Mouse (Mus musculus) heart, postnatal 14 days (tissue): Measurements from ENCODE around the gene Lta. TPM values are rescaled to one million over a fixed set of nuclear protein-coding genes. Genes with fewer than 3 reads are reported as not detected.

Source experiments
- DNase-seq, 2 experiments: peaks; one replicate each; pipeline ENCODE4 v3.0.0; 2021 to 2022
- intact Hi-C: fragments of 180-260 bp; cut with DNase I; formaldehyde crosslinking; loops from one replicate; pipeline ENCODE4 v1.15.1; 2025
- total RNA-seq, 2 experiments: library from RNA; stranded (reverse); gene quantifications; 2 replicates each; pipeline ENCODE4 v1.2.3; 2021

Gene Lta
- total RNA-seq, 2 experiments from 2014 or later, result 0.20 TPM; not detected in 1

- intact Hi-C loops, result no loop called here
- DNase-seq, result peak; percentile 44 to 54
Measured at GRCm38 (mm10) chr17:35166352-35167035, 38.7 kb downstream of the Lta start.

DNA sequence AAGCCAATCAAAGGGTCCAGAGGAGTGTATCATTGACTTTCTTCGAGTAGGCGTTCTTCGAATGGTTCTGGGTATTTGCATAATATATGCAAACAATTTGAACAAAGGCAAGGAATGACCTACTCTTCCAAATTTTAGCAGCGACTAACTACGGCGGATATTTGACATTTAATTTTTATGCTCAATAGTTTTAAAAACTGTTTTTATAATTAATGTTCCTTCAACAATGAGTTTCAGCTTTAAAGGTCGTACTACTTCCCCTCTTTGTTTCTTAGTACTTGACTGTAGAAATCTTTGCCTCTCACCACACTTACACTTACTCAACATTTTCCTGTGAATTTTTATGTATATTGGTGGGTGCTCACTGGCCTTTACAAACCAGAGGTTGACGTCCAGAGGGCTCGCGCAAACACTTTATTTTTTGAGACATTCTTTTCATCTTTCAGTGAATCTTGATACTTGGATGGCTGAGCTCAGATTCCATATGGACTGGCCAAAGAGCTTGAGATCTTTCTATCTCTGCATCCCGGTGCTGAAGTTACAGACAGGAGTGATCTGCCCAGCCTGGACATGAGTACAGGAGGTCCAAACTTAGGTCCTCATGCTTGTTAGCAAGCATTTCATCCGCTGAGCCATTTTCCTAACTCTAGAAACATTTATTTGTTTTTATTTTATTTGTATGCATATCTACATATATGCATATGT, 39.5 kb downstream of the Lta start:
- DNase-seq, result no peak
- intact Hi-C loops, result no loop called here

- peak; percentile 96 to 97 for DNase-seq
- intact Hi-C loops, result loop anchor here (5.0 kb wide), 1 partner anchor 38 kb away; the partner anchor contains the start of gene D17H6S53E
Measured at GRCm38 (mm10) chr17:35164568-35165450, 40.3 kb downstream of the Lta start, which contains the start of gene Prrc2a. Prrc2a (minus strand) TSS chr17:35164897.

GRCm38 (mm10) chr17:35164218-35164567, 41.0 kb downstream of the Lta start:
- DNase-seq, result no peak
- intact Hi-C loops, result loop anchor here (5.0 kb wide), 1 partner anchor 37 kb away; the partner anchor contains the start of gene D17H6S53E

DNA sequence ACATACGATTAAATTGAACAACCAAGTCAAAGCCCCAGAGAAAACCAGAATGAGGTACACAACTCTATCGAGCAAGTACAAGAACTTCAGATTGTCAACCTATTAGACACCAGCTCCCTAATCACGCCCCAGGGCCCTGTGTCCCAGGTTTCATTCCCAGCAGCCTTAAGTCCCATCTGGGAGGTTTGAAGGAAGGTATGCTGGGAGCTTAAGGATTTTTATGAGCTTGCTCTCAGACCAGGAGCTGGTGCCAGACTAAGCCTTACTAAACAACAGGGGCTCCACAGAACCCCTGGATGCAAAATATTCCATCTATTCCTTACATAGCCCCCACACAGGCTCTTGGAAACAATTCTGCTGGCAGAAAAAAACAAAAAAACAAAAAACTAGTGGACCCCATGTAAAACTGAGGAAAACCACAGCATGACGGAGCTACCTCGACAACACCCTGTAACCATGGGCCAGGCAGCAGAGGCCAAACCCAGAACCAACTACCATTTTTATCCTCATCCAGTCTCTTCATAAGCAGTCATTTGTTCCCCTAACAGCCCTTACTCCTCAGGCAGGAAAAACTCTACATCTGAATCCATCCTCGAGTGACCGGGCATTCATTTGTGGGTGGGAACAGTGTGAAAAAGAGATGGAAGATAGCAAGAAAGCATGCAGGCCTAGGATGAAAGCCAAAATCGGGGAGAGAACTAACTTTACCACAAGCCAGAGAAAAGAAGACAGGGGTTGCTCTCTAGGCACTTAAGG, 41.6 kb downstream of the Lta start:
- DNase-seq, result no peak
- intact Hi-C loops, result loop anchor here (1.0 to 5.0 kb wide), 2 partner anchors 27 to 36 kb away; partner anchors contain the start of gene D17H6S53E

- DNase-seq, result peak in 1 of 2 experiments; percentile 51
- intact Hi-C loops, result loop anchor here (1.0 to 5.0 kb wide), 2 partner anchors 26 to 35 kb away; partner anchors contain the start of gene D17H6S53E
Measured at GRCm38 (mm10) chr17:35162730-35163129, 42.4 kb downstream of the Lta start.

- no peak for DNase-seq
- intact Hi-C loops, result loop anchor here (5.0 kb wide), 1 partner anchor 35 kb away; the partner anchor contains the start of gene D17H6S53E
Measured at GRCm38 (mm10) chr17:35162121-35162520, 43.0 kb downstream of the Lta start.

DNA sequence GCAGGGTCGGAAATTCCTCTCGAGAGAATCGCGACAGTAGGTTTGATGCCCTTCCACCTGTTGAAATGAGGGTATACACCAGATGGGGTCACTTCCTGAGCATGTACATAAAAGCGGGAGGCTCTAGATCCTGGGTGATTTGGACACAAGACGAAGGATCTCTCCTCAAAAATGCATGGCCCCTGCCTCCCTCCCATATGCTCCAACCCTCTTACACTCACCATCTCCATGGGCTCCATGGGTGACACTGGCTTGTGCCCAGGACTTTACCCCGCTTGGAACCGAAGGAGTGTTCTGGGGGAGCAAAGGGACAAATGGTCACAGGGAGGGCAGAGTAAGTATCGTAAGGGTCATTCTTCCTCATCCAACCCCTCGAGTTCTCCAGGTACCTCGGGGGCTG, 43.7 kb downstream of the Lta start:
- no peak for DNase-seq
- intact Hi-C loops, result loop anchor here (5.0 kb wide), 1 partner anchor 34 kb away; the partner anchor contains the start of gene D17H6S53E

DNA sequence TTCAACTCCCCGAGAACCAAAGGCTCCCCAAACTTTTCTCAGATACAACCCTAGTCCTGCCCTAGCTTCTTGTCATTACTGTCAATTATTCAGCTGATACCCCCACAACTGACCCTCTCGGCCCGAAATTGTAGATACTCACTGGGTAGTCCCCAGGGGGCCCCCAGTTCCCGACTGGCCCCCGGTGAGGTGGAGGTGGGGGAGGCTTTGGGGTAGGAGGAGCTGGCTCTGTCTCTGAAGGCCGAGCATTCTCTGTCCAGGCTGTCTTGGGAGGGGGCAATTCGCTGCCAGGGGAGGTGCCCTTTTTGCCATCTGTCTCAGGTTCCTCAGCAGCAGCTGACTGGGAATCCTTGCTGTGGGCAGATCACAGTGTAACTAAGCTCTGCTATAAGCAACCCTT, 45.5 kb downstream of the Lta start:
- DNase-seq, result no peak
- intact Hi-C loops, result loop anchor here (5.0 to 10.0 kb wide), 2 partner anchors 32 to 1045 kb away; partner anchors contain the start of genes D17H6S53E and H2-DMa

DNA sequence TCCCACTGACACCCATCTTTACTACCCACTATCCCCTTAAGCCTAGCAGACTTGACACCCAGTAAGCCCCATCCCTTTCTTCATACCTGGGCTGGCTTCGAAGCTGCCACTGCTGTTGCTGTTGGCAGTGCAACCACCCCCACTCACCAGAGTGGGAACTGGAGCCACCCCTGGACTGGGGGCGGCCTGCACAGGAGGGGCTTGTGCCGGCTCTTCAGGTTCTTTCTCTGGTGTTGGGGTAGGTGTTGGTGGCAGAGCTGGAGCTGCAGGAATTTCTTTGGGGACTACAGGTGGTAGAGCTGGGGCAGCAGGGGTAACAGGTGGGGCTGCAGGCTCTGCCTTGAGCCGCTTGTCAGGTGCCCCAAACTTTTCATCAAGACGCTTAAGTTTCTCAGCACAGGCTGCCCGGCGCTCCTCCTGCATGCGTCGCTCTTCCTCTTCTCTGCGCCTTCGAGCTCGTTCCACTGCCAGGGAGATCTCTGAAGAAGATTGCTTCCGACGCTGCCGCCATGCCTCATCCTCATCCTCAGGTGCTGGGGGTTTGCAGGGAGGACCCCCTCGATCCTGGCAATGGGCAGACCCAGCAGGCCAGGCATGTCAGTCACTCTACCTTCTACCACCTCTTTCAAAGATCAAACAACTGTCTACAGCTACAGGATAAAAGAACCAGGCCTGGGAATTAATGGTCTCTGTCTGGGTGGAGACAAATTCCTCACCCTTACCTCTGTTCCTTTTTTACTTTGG, 46.1 kb downstream of the Lta start:
- DNase-seq, result no peak
- intact Hi-C loops, result loop anchor here (10.0 kb wide), 1 partner anchor 1044 kb away; the partner anchor contains the start of gene H2-DMa

- DNase-seq, result no peak
- intact Hi-C loops, result loop anchor here (2.0 to 10.0 kb wide), 2 partner anchors 15 to 1043 kb away; partner anchors contain the start of gene H2-DMa
Measured at GRCm38 (mm10) chr17:35157661-35158175, 47.4 kb downstream of the Lta start.

DNA sequence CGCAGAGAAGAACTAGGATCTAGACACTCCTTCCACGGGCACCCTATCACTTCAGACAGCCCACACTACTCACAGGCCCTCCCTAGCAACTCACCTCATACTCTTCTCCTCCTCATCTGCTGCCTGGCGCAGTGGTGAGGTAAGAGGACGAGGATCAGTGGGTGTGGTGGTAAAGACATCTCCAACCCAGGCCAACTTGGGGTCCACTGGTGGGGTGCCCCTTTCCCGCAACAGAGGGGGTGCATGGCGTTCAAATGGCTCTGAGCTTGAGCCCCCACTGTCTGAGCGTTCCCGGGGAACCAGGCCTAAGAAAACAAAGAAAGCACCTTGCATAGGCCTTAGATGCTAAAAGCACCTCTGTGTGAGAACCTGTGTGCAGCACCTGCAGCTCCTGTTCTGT, 47.9 kb downstream of the Lta start:
- no peak for DNase-seq
- intact Hi-C loops, result loop anchor here (2.0 to 10.0 kb wide), 2 partner anchors 14 to 1042 kb away; partner anchors contain the start of gene H2-DMa

DNA sequence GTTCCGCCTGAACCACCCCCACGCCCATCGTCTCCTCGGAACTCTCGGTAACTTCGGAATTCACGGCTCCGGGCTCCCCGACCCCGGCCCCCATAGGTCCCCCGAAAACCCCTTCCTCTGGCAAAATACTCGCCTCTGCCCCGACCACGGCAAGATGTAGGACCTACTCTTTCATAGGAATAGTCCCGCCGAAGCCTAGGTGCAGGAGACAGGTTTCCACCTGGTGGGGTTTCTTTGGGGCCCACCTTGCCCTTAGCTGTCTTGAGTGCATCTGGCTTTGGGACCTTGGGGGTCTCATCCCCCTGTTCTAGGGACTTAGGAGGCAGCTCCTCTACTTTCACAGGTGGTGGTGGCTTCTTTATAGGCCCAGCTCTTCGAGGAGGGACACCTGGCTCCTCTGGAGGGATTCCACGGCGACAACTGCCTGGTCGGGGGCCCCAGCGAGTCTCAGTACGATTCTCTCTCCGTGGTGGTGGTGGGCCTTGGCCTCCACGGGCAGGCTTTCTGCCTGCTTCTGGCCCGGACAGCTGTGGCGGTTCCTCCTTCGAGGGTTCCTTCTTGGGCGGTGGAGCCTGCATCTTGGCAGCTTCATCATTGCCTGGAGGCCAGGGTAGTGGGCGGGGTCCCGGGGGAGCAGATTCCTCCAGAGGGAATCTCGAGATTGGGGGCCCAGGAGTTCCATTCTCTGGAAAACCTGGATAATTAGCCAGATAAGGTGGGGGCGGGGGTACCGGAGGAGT, 48.5 kb downstream of the Lta start:
- no peak for DNase-seq
- intact Hi-C loops, result loop anchor here (2.0 to 10.0 kb wide), 2 partner anchors 14 to 1042 kb away; partner anchors contain the start of gene H2-DMa

- no peak for DNase-seq
- intact Hi-C loops, result loop anchor here (10.0 kb wide), 1 partner anchor 1041 kb away; the partner anchor contains the start of gene H2-DMa
Measured at GRCm38 (mm10) chr17:35155451-35155850, 49.7 kb downstream of the Lta start.

GRCm38 (mm10) chr17:35154616-35155015, 50.5 kb downstream of the Lta start:
- intact Hi-C loops, result loop anchor here (10.0 kb wide), 1 partner anchor 1040 kb away; the partner anchor contains the start of gene H2-DMa
- no peak for DNase-seq

DNA sequence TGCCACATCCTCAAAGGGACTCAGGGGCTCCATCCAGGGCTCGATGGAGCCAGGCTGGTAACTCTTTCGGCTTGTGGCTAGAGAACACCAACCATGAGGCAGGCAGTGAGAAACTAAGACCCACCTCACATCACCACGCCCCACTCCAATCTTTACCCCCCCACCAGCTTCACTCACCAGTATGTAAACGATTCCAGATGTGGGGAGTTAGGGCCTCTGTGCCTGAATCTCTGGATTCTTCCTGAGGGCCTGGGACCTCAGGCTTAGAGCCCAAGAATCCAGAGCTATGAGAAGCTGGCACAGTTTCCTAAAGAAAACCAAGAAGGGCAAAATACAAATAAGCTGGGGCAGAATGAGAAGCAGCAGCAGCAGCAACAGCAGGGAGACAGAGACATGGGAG, 51.2 kb downstream of the Lta start:
- no peak for DNase-seq
- intact Hi-C loops, result loop anchor here (10.0 kb wide), 1 partner anchor 1039 kb away; the partner anchor contains the start of gene H2-DMa
